Mouse (Mus musculus) limb, embryonic 10.5 days (tissue): ENCODE results near the gene 6430550D23Rik. TPM values are rescaled to one million over a fixed set of nuclear protein-coding genes. Genes with fewer than 3 reads are reported as not detected.

Source experiments
- DNase-seq: peaks from one replicate; pipeline ENCODE4 v3.0.0-alpha.2; 2017; ENCODE audit warnings: low spot score
- H3K27ac ChIP-seq: fragments of 300-500 bp; sonication (generic); 2 replicates; pipeline ENCODE4 v1.5.1; 2016; ENCODE audit warnings: mild to moderate bottlenecking
- H3K27me3 ChIP-seq: fragments of 300-500 bp; sonication (generic); 2 replicates; pipeline ENCODE4 v1.6.1; 2016; ENCODE audit warnings: low read depth, mild to moderate bottlenecking; ENCODE audit not compliant: poor library complexity, severe bottlenecking
- H3K36me3 ChIP-seq: fragments of 300-500 bp; sonication (generic); 2 replicates; pipeline ENCODE4 v1.6.1; 2016; ENCODE audit warnings: mild to moderate bottlenecking, moderate library complexity
- H3K4me1 ChIP-seq: fragments of 300-500 bp; sonication (generic); 2 replicates; pipeline ENCODE4 v1.6.1; 2016
- H3K4me3 ChIP-seq: fragments of 300-500 bp; sonication (generic); 2 replicates; pipeline ENCODE4 v1.5.1; 2016; ENCODE audit warnings: mild to moderate bottlenecking, moderate library complexity
- H3K9me3 ChIP-seq: fragments of 300-500 bp; sonication (generic); replicated peaks from 2 replicates; pipeline ENCODE4 v1.6.1; 2016; ENCODE audit warnings: mild to moderate bottlenecking
- WGBS: fragments of 180-500 bp; shearing (Covaris S2); methylation state at CpG from one replicate; pipeline ENCODE4 v1.1.7; 2016; 5-methylcytosine and 5-hydroxymethylcytosine counted together
- polyA plus RNA-seq: library from polyadenylated mRNA; unstranded; fragments of >200 nt; fragmentation: Nextera tagmentation; extraction: Ambion mirVana; gene quantifications from 2 replicates; pipeline ENCODE4 v1.2.1, GENCODE M21; 2016

The 6430550D23Rik gene
- polyA plus RNA-seq, 1 experiment from 2014 or later: 1.2 TPM

DNA sequence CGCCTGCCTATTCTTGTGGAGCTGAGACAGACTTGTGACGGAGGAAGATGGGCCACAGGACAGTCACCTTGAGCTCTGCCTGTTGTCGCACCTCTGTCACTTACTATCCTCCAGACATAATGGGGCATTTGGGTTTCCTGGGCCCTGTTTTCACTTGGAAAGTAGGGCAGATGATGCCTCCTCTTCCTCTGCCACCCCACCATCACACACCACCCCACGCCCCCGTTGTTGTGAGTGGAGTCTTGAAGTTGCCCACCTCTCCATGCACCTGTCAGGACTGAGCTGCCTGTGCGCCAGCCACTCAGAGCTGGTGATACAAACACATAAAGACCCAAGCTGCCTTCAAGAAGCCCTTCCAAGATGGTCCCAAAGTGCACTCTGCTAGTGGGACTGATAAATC lies 20.6 kb downstream of the 6430550D23Rik start:
- no peak for DNase-seq

GRCm38 (mm10) chr2:155985776-155986175 lies 22.0 kb downstream of the 6430550D23Rik start:
- 95% methylated on average over 7 of the region's 7 CpGs for WGBS
- Histone ChIP-seq H3K4me1 (peaks cover 2% of the 10 kb centered on the region; the same call in 1 of the 2 replicates), H3K36me3 (peaks cover 100% of the 10 kb centered on the region), H3K9me3 (no peaks in the 10 kb centered on the region), H3K27me3 (no peaks in the 10 kb centered on the region), H3K27ac (no peak overlapping the region), H3K4me3 (no peak overlapping the region)
- DNase-seq: no peak

More for the DNA sequence above, 20.6 kb downstream of the 6430550D23Rik start:
- H3K27ac ChIP-seq: no peak overlapping the region
- no peaks in the 10 kb centered on the region for H3K27me3 ChIP-seq
- no peaks in the 10 kb centered on the region for H3K9me3 ChIP-seq
- WGBS: 94% methylated on average over 6 of the region's 6 CpGs
- H3K36me3 ChIP-seq: peaks cover 100% of the 10 kb centered on the region
- peaks cover 2% of the 10 kb centered on the region; the same call in 1 of the 2 replicates for H3K4me1 ChIP-seq
- H3K4me3 ChIP-seq: no peak overlapping the region

DNA sequence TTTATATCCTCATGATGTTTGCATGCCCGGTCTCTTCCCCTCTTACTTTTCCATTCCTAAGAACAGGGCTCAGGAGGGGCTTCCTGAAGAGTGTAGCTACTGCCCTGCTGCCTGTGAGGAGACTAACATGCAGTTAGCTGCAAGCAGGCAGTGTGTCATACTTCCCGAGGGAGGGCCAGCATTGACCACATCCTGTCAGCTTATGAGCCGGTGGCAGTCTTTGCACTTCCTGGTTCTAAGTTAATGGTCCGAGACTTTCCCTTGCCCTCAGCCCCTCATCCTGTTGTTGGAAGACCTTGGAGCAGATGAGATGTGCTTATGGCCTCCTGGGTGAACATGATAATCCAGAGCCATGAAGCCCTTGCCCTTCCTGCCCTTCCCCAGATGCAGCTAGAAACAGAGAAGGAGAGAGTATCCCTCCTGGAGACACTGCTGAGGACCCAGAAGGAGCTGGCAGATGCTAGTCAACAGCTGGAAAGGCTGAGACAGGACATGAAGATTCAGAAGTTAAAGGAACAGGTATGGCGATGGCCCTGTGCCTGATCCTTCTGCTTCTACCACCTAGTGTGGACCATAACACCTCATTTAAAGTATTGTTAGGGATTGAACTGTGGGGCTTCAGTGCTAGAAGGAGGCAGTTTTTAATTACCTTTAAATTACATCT lies 28.3 kb downstream of the 6430550D23Rik start:
- no peak for DNase-seq
- H3K27me3 ChIP-seq: no peaks in the 10 kb centered on the region
- H3K36me3 ChIP-seq: peaks cover 99% of the 10 kb centered on the region
- H3K4me3 ChIP-seq: no peak overlapping the region
- no peak overlapping the region for H3K27ac ChIP-seq
- no peaks in the 10 kb centered on the region for H3K9me3 ChIP-seq
- 85% methylated on average over 5 of the region's 5 CpGs for WGBS
- no peaks in the 10 kb centered on the region for H3K4me1 ChIP-seq

DNA sequence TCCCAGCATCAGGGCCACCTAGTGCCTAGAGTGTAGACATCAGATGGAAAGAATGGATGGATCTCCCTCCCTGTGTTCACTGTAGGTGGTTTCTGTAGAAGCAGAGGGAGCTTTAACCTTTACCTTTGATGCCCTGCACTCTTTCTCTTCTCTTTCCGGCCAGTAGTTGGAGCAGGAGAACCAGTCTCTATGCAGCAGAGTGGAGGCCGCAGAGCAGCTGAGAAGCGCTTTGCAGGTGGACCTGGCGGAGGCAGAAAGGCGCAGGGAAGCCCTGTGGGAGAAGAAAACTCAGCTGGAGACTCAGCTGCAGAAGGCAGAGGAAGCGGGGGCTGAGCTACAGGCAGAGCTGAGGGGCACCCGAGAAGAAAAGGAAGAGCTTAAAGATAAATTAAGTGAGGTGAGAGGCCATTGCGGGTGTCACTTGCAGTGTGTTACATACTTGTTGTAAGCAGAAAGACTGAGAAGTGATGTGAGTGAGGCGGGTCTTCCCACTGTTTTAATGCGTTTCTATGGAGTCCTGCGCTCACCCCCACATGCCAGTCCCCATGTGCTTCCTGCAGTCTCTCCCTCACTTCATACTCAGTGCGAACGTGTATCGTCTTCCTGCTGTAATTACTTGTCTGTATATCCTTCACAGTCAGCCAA lies 33.6 kb downstream of the 6430550D23Rik start:
- Histone ChIP-seq H3K9me3 (no peaks in the 10 kb centered on the region), H3K27me3 (no peaks in the 10 kb centered on the region), H3K36me3 (peaks cover 95% of the 10 kb centered on the region), H3K4me3 (no peak overlapping the region), H3K27ac (no peak overlapping the region), H3K4me1 (no peaks in the 10 kb centered on the region)
- no peak for DNase-seq
- 83% methylated on average over 14 of the region's 14 CpGs for WGBS

DNA sequence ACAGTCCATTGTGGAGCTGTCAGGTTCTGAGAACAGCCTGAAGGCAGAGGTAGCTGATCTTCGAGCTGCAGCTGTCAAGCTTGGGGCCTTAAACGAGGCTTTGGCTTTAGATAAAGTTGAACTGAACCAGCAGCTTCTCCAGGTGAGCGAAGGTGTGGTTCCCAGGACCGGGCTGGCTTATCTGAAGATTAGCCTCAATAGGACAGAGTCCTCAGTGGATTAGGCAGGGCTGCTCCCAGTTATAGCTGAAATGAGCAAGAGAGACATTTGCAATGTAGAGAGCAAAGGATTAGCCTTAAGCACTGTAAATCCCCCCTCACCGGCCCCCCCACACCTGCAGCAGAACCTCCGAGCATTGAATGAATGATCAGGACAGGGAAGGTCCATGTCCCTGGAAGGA lies 34.4 kb downstream of the 6430550D23Rik start:
- H3K36me3 ChIP-seq: peaks cover 95% of the 10 kb centered on the region
- H3K27ac ChIP-seq: no peak overlapping the region
- no peaks in the 10 kb centered on the region for H3K4me1 ChIP-seq
- no peak for DNase-seq
- WGBS: 93% methylated on average over 6 of the region's 6 CpGs
- H3K4me3 ChIP-seq: no peak overlapping the region
- no peaks in the 10 kb centered on the region for H3K27me3 ChIP-seq
- no peaks in the 10 kb centered on the region for H3K9me3 ChIP-seq

DNA sequence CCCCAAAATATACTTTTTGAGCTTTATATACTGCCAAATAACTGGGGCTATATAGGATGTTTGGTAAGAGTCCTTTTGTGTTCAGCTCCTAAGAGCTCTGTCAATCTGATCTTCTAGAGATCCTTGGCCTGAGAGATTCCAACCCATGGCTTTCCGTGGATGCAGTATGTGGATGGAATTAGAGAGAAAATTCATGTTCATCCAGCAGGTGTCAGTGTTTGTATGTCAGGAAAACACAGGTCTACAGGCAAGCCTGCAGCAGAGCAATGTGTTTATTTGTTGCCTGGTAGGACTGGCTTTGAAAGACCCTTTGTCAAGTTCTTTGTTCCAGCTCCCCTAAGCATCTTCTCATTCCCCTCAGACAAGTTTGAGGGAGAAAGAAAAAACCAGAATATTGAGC lies 44.8 kb downstream of the 6430550D23Rik start:
- no peaks in the 10 kb centered on the region for H3K27me3 ChIP-seq
- DNase-seq: peak; percentile 26

DNA sequence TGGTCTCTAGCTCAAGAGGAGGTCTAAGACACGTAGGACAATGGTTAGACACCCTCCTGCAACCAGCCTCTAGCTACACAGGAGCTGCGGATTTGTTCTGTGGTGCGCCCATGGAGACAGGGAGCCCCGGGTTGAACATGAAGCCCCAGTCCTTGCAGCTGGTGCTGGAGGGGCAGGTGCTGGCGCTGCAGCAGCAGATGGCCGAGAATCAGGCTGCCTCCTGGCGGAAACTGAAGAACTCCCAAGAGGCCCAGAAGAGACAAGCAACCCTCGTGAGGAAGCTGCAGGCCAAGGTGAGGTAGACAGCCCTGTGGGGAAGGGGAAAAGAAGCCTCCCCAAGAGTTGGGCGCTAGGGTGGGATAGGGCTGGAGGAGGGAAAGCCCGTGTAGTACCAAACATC lies 45.9 kb downstream of the 6430550D23Rik start:
- no peaks in the 10 kb centered on the region for H3K9me3 ChIP-seq
- H3K27me3 ChIP-seq: no peaks in the 10 kb centered on the region
- no peak overlapping the region for H3K27ac ChIP-seq
- 90% methylated on average over 10 of the region's 10 CpGs for WGBS
- peaks cover 74% of the 10 kb centered on the region for H3K36me3 ChIP-seq
- peaks cover 10% of the 10 kb centered on the region; the same call in 1 of the 2 replicates for H3K4me1 ChIP-seq
- H3K4me3 ChIP-seq: no peak overlapping the region
- DNase-seq: no peak

More for the DNA sequence above, 44.8 kb downstream of the 6430550D23Rik start:
- Histone ChIP-seq H3K36me3 (peaks cover 86% of the 10 kb centered on the region), H3K9me3 (no peaks in the 10 kb centered on the region), H3K4me3 (no peak overlapping the region), H3K27ac (no peak overlapping the region), H3K4me1 (no peaks in the 10 kb centered on the region)
- 72% methylated on average over 1 of the region's 1 CpGs for WGBS

- Histone ChIP-seq H3K4me1 (peaks cover 10% of the 10 kb centered on the region; the same call in 1 of the 2 replicates), H3K4me3 (no peak overlapping the region), H3K9me3 (no peaks in the 10 kb centered on the region), H3K27me3 (no peaks in the 10 kb centered on the region), H3K27ac (no peak overlapping the region), H3K36me3 (peaks cover 56% of the 10 kb centered on the region)
- WGBS: 94% methylated on average over 5 of the region's 5 CpGs
- no peak for DNase-seq
Observed at GRCm38 (mm10) chr2:155959981-155960380, 47.8 kb downstream of the 6430550D23Rik start.

GRCm38 (mm10) chr2:155956134-155957059 lies 51.4 kb downstream of the 6430550D23Rik start, which contains the start of gene Cep250:
Gene Cep250 (plus strand): TSS chr2:155956458.
- WGBS: under 1% methylated on average over 59 of the region's 59 CpGs
- Histone ChIP-seq H3K9me3 (no peaks in the 10 kb centered on the region), H3K4me1 (peaks cover 10% of the 10 kb centered on the region; the same call in 1 of the 2 replicates), H3K36me3 (peaks cover 21% of the 10 kb centered on the region), H3K4me3 (peak within 1 kb of the TSS; percentile 95), H3K27me3 (peaks cover 9% of the 10 kb centered on the region; the same call in 1 of the 2 replicates), H3K27ac (peak within 1 kb of the TSS; percentile 98)
- DNase-seq: peak; percentile 94

GRCm38 (mm10) chr2:155952006-155952405 lies 55.8 kb downstream of the 6430550D23Rik start:
- Histone ChIP-seq H3K27me3 (peaks cover 12% of the 10 kb centered on the region; the same call in 1 of the 2 replicates), H3K27ac (no peak overlapping the region), H3K9me3 (no peaks in the 10 kb centered on the region), H3K36me3 (no peaks in the 10 kb centered on the region), H3K4me1 (peaks cover 21% of the 10 kb centered on the region), H3K4me3 (no peak overlapping the region)
- peak; percentile 50 for DNase-seq

GRCm38 (mm10) chr2:155949362-155949761 lies 58.4 kb downstream of the 6430550D23Rik start:
- no peaks in the 10 kb centered on the region for H3K36me3 ChIP-seq
- no peaks in the 10 kb centered on the region for H3K9me3 ChIP-seq
- peak overlapping the region; percentile 20 for H3K4me3 ChIP-seq
- peak overlapping the region; percentile 69; the same call in 1 of the 2 replicates for H3K27ac ChIP-seq
- 10% methylated on average over 6 of the region's 6 CpGs for WGBS
- H3K4me1 ChIP-seq: peaks cover 46% of the 10 kb centered on the region
- DNase-seq: peak; percentile 79
- peaks cover 22% of the 10 kb centered on the region; the same call in 1 of the 2 replicates for H3K27me3 ChIP-seq

- WGBS: 88% methylated on average over 5 of the region's 5 CpGs
- Histone ChIP-seq H3K27ac (no peak overlapping the region), H3K4me1 (peaks cover 65% of the 10 kb centered on the region), H3K27me3 (0 out of 2 replicates have a peak, but pooled peaks cover 15% of the 10 kb centered on the region), H3K9me3 (no peaks in the 10 kb centered on the region), H3K4me3 (no peak overlapping the region), H3K36me3 (no peaks in the 10 kb centered on the region)
- no peak for DNase-seq
Observed at GRCm38 (mm10) chr2:155947390-155948002, 60.3 kb downstream of the 6430550D23Rik start.
